ENCODE assay signal across 9 mouse cellular contexts in the genomic region with DNA sequence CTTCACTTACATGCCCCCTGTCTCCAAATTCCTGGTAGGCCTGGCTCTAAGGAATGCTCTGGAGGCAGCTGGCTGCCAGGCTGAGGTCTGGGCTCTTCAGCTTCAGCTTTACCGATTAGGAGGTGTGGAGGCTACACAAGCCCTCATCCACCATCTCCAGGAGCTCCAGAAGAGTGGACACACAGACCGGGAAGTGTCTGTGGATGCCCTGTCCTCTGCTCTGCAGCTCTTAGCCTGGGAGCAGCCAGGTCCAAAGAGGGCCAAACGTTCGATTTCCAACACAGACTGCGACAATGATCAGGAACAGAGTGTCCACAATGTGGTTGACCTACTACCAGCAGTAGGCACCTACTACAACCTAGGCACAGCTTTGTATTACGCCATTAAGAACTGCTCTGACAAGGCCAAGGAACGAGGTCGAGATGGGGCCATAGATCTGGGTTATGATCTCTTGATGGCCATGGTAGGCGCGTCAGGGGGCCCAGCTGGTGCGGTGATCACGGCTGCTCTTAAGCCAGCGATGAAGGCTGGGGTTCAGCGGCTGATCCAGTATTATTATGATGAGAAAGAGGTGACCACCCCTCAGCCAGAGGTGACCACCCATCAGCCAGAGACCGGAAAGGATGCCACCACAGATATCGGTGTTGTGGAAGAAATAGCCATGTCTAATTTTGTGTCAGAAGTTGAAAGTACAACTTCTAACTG. TPM values are rescaled to one million over a fixed set of nuclear protein-coding genes. Genes with fewer than 3 reads are reported as not detected.
DNase-seq lines count a peak whose midpoint lies in the region; ATAC-seq and TF ChIP-seq lines count a peak whose summit lies in the region.
"Had no signal": no experiment of that assay in that cellular context is flagged by ENCODE, and none has a peak within 500 bp of the region (broad histone marks: within the 10 kb centered on the region; RNA-seq: fewer than 3 reads in every experiment).

No protein-coding gene starts in this region.

- no peaks in the 10 kb centered on the region for H3K4me1 ChIP-seq in intestine, postnatal 0 days (replicated peaks; ENCODE audit: control insufficient read depth, insufficient read depth, low read length)
- H3K4me1 ChIP-seq in intestine, embryonic 15.5 days (replicated peaks) = peaks cover 3% of the 10 kb centered on the region; the same call in 1 of the 2 replicates
- peaks cover 46% of the 10 kb centered on the region for H3K4me1 ChIP-seq in E14TG2a.4 (replicated peaks; ENCODE audit: low read depth, low read length)
- H3K4me1 ChIP-seq in brown adipose tissue, adult 24 weeks (ENCODE audit: control insufficient read depth, insufficient read depth, insufficient read length, low read length) = peaks cover 4% of the 10 kb centered on the region
- peaks cover 6% of the 10 kb centered on the region for H3K4me1 ChIP-seq in liver, embryonic 11.5 days (replicated peaks; ENCODE audit: control insufficient read depth, insufficient read depth, low read length)

- peak overlapping the region; percentile 77 for H3K4me3 ChIP-seq in intestine, postnatal 0 days (ENCODE audit: low read depth, low read length)
- no peak overlapping the region for H3K4me3 ChIP-seq in intestine, embryonic 15.5 days (replicated peaks)
- peak overlapping the region; percentile 95 for H3K4me3 ChIP-seq in E14TG2a.4 (replicated peaks; ENCODE audit: low read length)
- no peak overlapping the region for H3K4me3 ChIP-seq in brown adipose tissue, adult 24 weeks (ENCODE audit: insufficient read depth, low read depth, low read length)
- peak overlapping the region; percentile 77 for H3K4me3 ChIP-seq in liver, embryonic 11.5 days (ENCODE audit: low read depth, low read length)

- H3K27ac ChIP-seq in intestine, postnatal 0 days (ENCODE audit: low read depth, low read length) = no peak overlapping the region; the same call in 1 of the 2 replicates
- no peak overlapping the region for H3K27ac ChIP-seq in intestine, embryonic 15.5 days
- peak overlapping the region; percentile 70 for H3K27ac ChIP-seq in brown adipose tissue, adult 24 weeks (replicated peaks; ENCODE audit: low read depth, low read length)
- no peak overlapping the region for H3K27ac ChIP-seq in liver, embryonic 11.5 days (ENCODE audit: low read depth, low read length)

- intact Hi-C loops in left cerebral cortex, postnatal 14 days (cut with DNase I) = no loop called here

- H3K27me3 ChIP-seq in intestine, postnatal 0 days (replicated peaks; ENCODE audit: control insufficient read depth, insufficient read depth, low read length) = no peaks in the 10 kb centered on the region
- no peaks in the 10 kb centered on the region for H3K27me3 ChIP-seq in intestine, embryonic 15.5 days (replicated peaks)
- H3K27me3 ChIP-seq in E14TG2a.4 (ENCODE audit: insufficient read depth, low read length) = no peaks in the 10 kb centered on the region
- H3K27me3 ChIP-seq in liver, embryonic 11.5 days (replicated peaks; ENCODE audit: control insufficient read depth, insufficient read depth, low read length) = no peaks in the 10 kb centered on the region
- H3K27me3 ChIP-seq: Patski had no signal

- no peak for TF ChIP-seq CTCF in intestine, postnatal 0 days (IDR thresholded peaks at IDR 0.05; ENCODE audit: low read depth)
- TF ChIP-seq CTCF in E14TG2a.4 (conservative IDR thresholded peaks at IDR 0.05; ENCODE audit: low read length) = no peak

- no peaks in the 10 kb centered on the region for H3K36me3 ChIP-seq in intestine, postnatal 0 days (ENCODE audit: control insufficient read depth, insufficient read depth)
- no peaks in the 10 kb centered on the region for H3K36me3 ChIP-seq in intestine, embryonic 15.5 days
- H3K36me3 ChIP-seq in E14TG2a.4 (ENCODE audit: insufficient read depth, low read length) = peaks cover 6% of the 10 kb centered on the region; the same call in 1 of the 2 replicates
- no peaks in the 10 kb centered on the region for H3K36me3 ChIP-seq in liver, embryonic 11.5 days (ENCODE audit: control insufficient read depth, insufficient read depth, low read length)

- H3K9ac ChIP-seq in intestine, postnatal 0 days (ENCODE audit: low read depth, low read length) = peak overlapping the region; percentile 31; the same call in 1 of the 2 replicates
- H3K9ac ChIP-seq in intestine, embryonic 15.5 days = no peak overlapping the region
- no peak overlapping the region; the same call in 1 of the 2 replicates for H3K9ac ChIP-seq in liver, embryonic 11.5 days (ENCODE audit: low read depth, low read length)

- ATAC-seq in intestine, postnatal 0 days = no peak
- no peak for ATAC-seq in intestine, embryonic 15.5 days
- ATAC-seq in liver, embryonic 11.5 days (replicated peaks; ENCODE audit: low FRiP score) = no peak

- no peak for DNase-seq in liver, embryonic 11.5 days (ENCODE audit: low spot score)
- no peak for DNase-seq in adipocyte (ENCODE audit: low spot score)
- no peak for DNase-seq in left cerebral cortex, postnatal 14 days (ENCODE audit: low spot score in 2 of 2)

- no peaks in the 10 kb centered on the region for H3K9me3 ChIP-seq in intestine, postnatal 0 days (ENCODE audit: control insufficient read depth)
- H3K9me3 ChIP-seq in intestine, embryonic 15.5 days = no peaks in the 10 kb centered on the region
- H3K9me3 ChIP-seq in E14TG2a.4 (ENCODE audit: low read length) = no peaks in the 10 kb centered on the region
- H3K9me3 ChIP-seq in liver, embryonic 11.5 days (ENCODE audit: control insufficient read depth, low read length) = no peaks in the 10 kb centered on the region

- 73% methylated on average over 16 of the region's 16 CpGs for WGBS in intestine, postnatal 0 days
- WGBS in intestine, embryonic 15.5 days = 86% methylated on average over 16 of the region's 16 CpGs
- 84% methylated on average over 16 of the region's 16 CpGs for WGBS in liver, embryonic 11.5 days

- H3K4me2 ChIP-seq in intestine, postnatal 0 days (replicated peaks; ENCODE audit: low read depth) = peak overlapping the region; percentile 65
- H3K4me2 ChIP-seq in intestine, embryonic 15.5 days (replicated peaks) = no peak overlapping the region
- H3K4me2 ChIP-seq in liver, embryonic 11.5 days = peak overlapping the region; percentile 82

RNA-seq across cellular contexts. Expression of a gene that starts 0.9 kb away (rescaled TPM):
- polyA plus RNA-seq in intestine, postnatal 0 days (2015; fragmentation: Nextera tagmentation; extraction: Ambion mirVana) = 0.12 TPM in 2 replicates
- polyA plus RNA-seq in intestine, embryonic 15.5 days (2015; fragmentation: Nextera tagmentation; extraction: Ambion mirVana) = 1.6 and 2.9 TPM in 2 replicates
- polyA plus RNA-seq in brown adipose tissue, adult 24 weeks (2012; ENCODE audit: insufficient read depth, insufficient read length, missing spikeins) = not detected in 2 replicates
- 25.0 and 28.0 TPM in 2 replicates for polyA plus RNA-seq in liver, embryonic 11.5 days (2014; fragmentation: Nextera tagmentation; extraction: Ambion mirVana)
- total RNA-seq in left cerebral cortex, postnatal 14 days (2021) = not detected
- total RNA-seq: layer of hippocampus, adult 8-10 months had no signal

RNA-seq across cellular contexts. Expression of a gene that starts 1.0 kb away (rescaled TPM):
- polyA plus RNA-seq in intestine, postnatal 0 days (2015; fragmentation: Nextera tagmentation; extraction: Ambion mirVana) = 23.2 and 26.7 TPM in 2 replicates
- polyA plus RNA-seq in intestine, embryonic 15.5 days (2015; fragmentation: Nextera tagmentation; extraction: Ambion mirVana) = 15.1 and 15.4 TPM in 2 replicates
- 5.4 and 5.5 TPM in 2 replicates for polyA plus RNA-seq in brown adipose tissue, adult 24 weeks (2012; ENCODE audit: insufficient read depth, insufficient read length, missing spikeins)
- polyA plus RNA-seq in liver, embryonic 11.5 days (2014; fragmentation: Nextera tagmentation; extraction: Ambion mirVana) = 12.5 and 14.9 TPM in 2 replicates
- total RNA-seq in left cerebral cortex, postnatal 14 days (2021) = 10 to 100 TPM; 19.0 to 21.1 TPM

RNA-seq across cellular contexts. Expression of a gene that starts 15.5 kb away (rescaled TPM):
- not detected in 2 replicates for polyA plus RNA-seq in intestine, postnatal 0 days (2015; fragmentation: Nextera tagmentation; extraction: Ambion mirVana)
- polyA plus RNA-seq in intestine, embryonic 15.5 days (2015; fragmentation: Nextera tagmentation; extraction: Ambion mirVana) = 0.26 and 0.35 TPM in 2 replicates
- not detected in 2 replicates for polyA plus RNA-seq in brown adipose tissue, adult 24 weeks (2012; ENCODE audit: insufficient read depth, insufficient read length, missing spikeins)
- polyA plus RNA-seq in liver, embryonic 11.5 days (2014; fragmentation: Nextera tagmentation; extraction: Ambion mirVana) = 0.43 and 0.92 TPM in 2 replicates
- not detected for total RNA-seq in left cerebral cortex, postnatal 14 days (2021)
- total RNA-seq: layer of hippocampus, adult 8-10 months had no signal

RNA-seq across cellular contexts. Expression of a gene that starts 29.2 kb away (rescaled TPM):
- 0.22 and 0.46 TPM in 2 replicates for polyA plus RNA-seq in intestine, postnatal 0 days (2015; fragmentation: Nextera tagmentation; extraction: Ambion mirVana)
- polyA plus RNA-seq in intestine, embryonic 15.5 days (2015; fragmentation: Nextera tagmentation; extraction: Ambion mirVana) = 0.21 and 0.31 TPM in 2 replicates
- not detected in 2 replicates for polyA plus RNA-seq in brown adipose tissue, adult 24 weeks (2012; ENCODE audit: insufficient read depth, insufficient read length, missing spikeins)
- 0.12 and 0.22 TPM in 2 replicates for polyA plus RNA-seq in liver, embryonic 11.5 days (2014; fragmentation: Nextera tagmentation; extraction: Ambion mirVana)
- total RNA-seq in left cerebral cortex, postnatal 14 days (2021) = 1 to 10 TPM in 1 of 2 experiments, under 1 TPM in 1; 0.97 to 1.4 TPM
- total RNA-seq: layer of hippocampus, adult 8-10 months had no signal

RNA-seq across cellular contexts. Expression of a gene that starts 33.8 kb away (rescaled TPM):
- polyA plus RNA-seq in intestine, postnatal 0 days (2015; fragmentation: Nextera tagmentation; extraction: Ambion mirVana) = 11.5 and 14.0 TPM in 2 replicates
- polyA plus RNA-seq in intestine, embryonic 15.5 days (2015; fragmentation: Nextera tagmentation; extraction: Ambion mirVana) = 26.2 TPM in 2 replicates
- 5.9 and 8.9 TPM in 2 replicates for polyA plus RNA-seq in brown adipose tissue, adult 24 weeks (2012; ENCODE audit: insufficient read depth, insufficient read length, missing spikeins)
- 27.8 and 29.9 TPM in 2 replicates for polyA plus RNA-seq in liver, embryonic 11.5 days (2014; fragmentation: Nextera tagmentation; extraction: Ambion mirVana)
- total RNA-seq in left cerebral cortex, postnatal 14 days (2021) = 10 to 100 TPM; 13.3 to 13.4 TPM

Comparison
In these comparisons a context has a peak if more than half of its experiments do, and no peak if none do; other contexts are left out.
1. H3K4me3 ChIP-seq: peak in intestine, postnatal 0 days (single experiment), E14TG2a.4 (single experiment) and liver, embryonic 11.5 days (single experiment); none in intestine, embryonic 15.5 days (single experiment) and brown adipose tissue, adult 24 weeks (single experiment).